17 mouse cellular contexts compared by ENCODE assay signal in the genomic region with DNA sequence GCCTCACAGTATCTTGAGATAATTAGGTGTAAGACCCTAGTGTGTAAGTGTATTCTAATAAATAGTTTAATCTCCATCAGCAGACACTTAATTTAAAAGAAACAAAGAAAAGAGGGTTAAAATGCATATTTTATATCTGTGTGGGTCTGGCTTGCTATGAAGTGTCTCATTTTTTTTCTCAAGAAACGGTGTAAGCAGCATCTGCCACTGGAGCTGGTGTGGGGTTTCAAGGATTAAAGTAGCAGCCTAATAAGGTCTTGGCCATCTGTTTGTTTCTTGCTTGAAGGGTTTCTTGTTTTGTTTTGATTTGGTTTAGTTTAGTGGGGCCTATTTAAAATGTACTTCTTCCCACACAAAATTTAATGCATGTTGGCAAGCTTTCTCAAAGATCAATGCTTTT. TPM values are rescaled to one million over a fixed set of nuclear protein-coding genes. Genes with fewer than 3 reads are reported as not detected.
DNase-seq lines count a peak whose midpoint lies in the region; ATAC-seq and TF ChIP-seq lines count a peak whose summit lies in the region.
"Had no signal": no experiment of that assay in that cellular context is flagged by ENCODE, and none has a peak within 500 bp of the region (broad histone marks: within the 10 kb centered on the region; RNA-seq: fewer than 3 reads in every experiment).

No protein-coding gene starts in this region.

- H3K36me3 ChIP-seq in forebrain, embryonic 15.5 days: no peaks in the 10 kb centered on the region
- no peaks in the 10 kb centered on the region for H3K36me3 ChIP-seq in forebrain, postnatal 0 days (ENCODE audit: insufficient read depth)
- no peaks in the 10 kb centered on the region for H3K36me3 ChIP-seq in kidney, embryonic 15.5 days
- no peaks in the 10 kb centered on the region for H3K36me3 ChIP-seq in kidney, adult 2 months (ENCODE audit: control insufficient read depth, insufficient read depth, low read length)
- H3K36me3 ChIP-seq in midbrain, postnatal 0 days (ENCODE audit: insufficient read depth, low read length): no peaks in the 10 kb centered on the region
- no peaks in the 10 kb centered on the region for H3K36me3 ChIP-seq in midbrain, embryonic 10.5 days
- H3K36me3 ChIP-seq: embryonic facial prominence, embryonic 15.5 days; heart, embryonic 13.5 days; hindbrain, embryonic 12.5 days had no signal

- no peak overlapping the region for H3K4me3 ChIP-seq in forebrain, embryonic 15.5 days
- no peak overlapping the region for H3K4me3 ChIP-seq in forebrain, postnatal 0 days (ENCODE audit: low read depth, low read length)
- no peak overlapping the region for H3K4me3 ChIP-seq in kidney, embryonic 15.5 days (replicated peaks)
- no peak overlapping the region for H3K4me3 ChIP-seq in kidney, adult 2 months (ENCODE audit: insufficient read depth, low read depth, low read length)
- H3K4me3 ChIP-seq in midbrain, postnatal 0 days (ENCODE audit: low read depth, low read length): no peak overlapping the region
- H3K4me3 ChIP-seq in midbrain, embryonic 10.5 days: no peak overlapping the region
- H3K4me3 ChIP-seq: embryonic facial prominence, embryonic 15.5 days; erythroblast, embryonic 14.5 days; heart, embryonic 13.5 days; hindbrain, embryonic 12.5 days had no signal

- TF ChIP-seq CTCF in forebrain, postnatal 0 days (IDR thresholded peaks at IDR 0.05; ENCODE audit: low read depth): no peak
- no peak for TF ChIP-seq CTCF in kidney, adult 2 months (conservative IDR thresholded peaks at IDR 0.05; ENCODE audit: insufficient read depth, insufficient read length, low read depth, low read length)
- TF ChIP-seq CTCF in midbrain, postnatal 0 days (IDR thresholded peaks at IDR 0.05): no peak

- peak; percentile 71 for ATAC-seq in forebrain, embryonic 15.5 days (replicated peaks)
- ATAC-seq in forebrain, postnatal 0 days: no peak
- ATAC-seq in kidney, embryonic 15.5 days (replicated peaks; ENCODE audit: low FRiP score): no peak
- ATAC-seq in midbrain, postnatal 0 days (ENCODE audit: low FRiP score): no peak
- ATAC-seq: inflammation-experienced regulatory T-cells, adult 6 months had no signal

- no peak for DNase-seq in forebrain, postnatal 0 days
- no peak for DNase-seq in kidney, adult 2 months
- DNase-seq in midbrain, postnatal 0 days (ENCODE audit: low spot score): peak; percentile 40
- DNase-seq in midbrain, embryonic 10.5 days (ENCODE audit: low spot score): no peak
- no peak for DNase-seq in cerebellum, postnatal 36 days
- DNase-seq: adrenal gland, postnatal 10 days; cerebellum, adult 18-20 months; cerebellum, adult 9-11 months; embryo, embryonic 11 days; gastrocnemius, postnatal 10 days had no signal

- H3K4me1 ChIP-seq in forebrain, embryonic 15.5 days: peaks cover 8% of the 10 kb centered on the region
- no peaks in the 10 kb centered on the region for H3K4me1 ChIP-seq in forebrain, postnatal 0 days (ENCODE audit: insufficient read depth)
- peaks cover 18% of the 10 kb centered on the region for H3K4me1 ChIP-seq in kidney, embryonic 15.5 days
- H3K4me1 ChIP-seq in kidney, adult 2 months (ENCODE audit: control insufficient read depth, insufficient read depth, low read length): no peaks in the 10 kb centered on the region
- no peaks in the 10 kb centered on the region; the same call in 1 of the 2 replicates for H3K4me1 ChIP-seq in midbrain, postnatal 0 days (ENCODE audit: insufficient read depth, low read length)
- peaks cover 9% of the 10 kb centered on the region for H3K4me1 ChIP-seq in midbrain, embryonic 10.5 days

- H3K27ac ChIP-seq in forebrain, embryonic 15.5 days (replicated peaks): 0 out of 2 replicates have a peak overlapping the region, but pooled peaks have one; percentile 23
- H3K27ac ChIP-seq in forebrain, postnatal 0 days (ENCODE audit: low read depth, low read length): no peak overlapping the region
- H3K27ac ChIP-seq in kidney, embryonic 15.5 days: 0 out of 2 replicates have a peak overlapping the region, but pooled peaks have one; percentile 4
- no peak overlapping the region for H3K27ac ChIP-seq in kidney, adult 2 months (ENCODE audit: insufficient read depth, low read depth, low read length)
- H3K27ac ChIP-seq in midbrain, postnatal 0 days (ENCODE audit: low read depth, low read length): no peak overlapping the region
- no peak overlapping the region for H3K27ac ChIP-seq in midbrain, embryonic 10.5 days (replicated peaks)
- H3K27ac ChIP-seq: embryonic facial prominence, embryonic 15.5 days; heart, embryonic 13.5 days; hindbrain, embryonic 12.5 days had no signal

- H3K9ac ChIP-seq in forebrain, embryonic 15.5 days (replicated peaks): no peak overlapping the region
- no peak overlapping the region for H3K9ac ChIP-seq in forebrain, postnatal 0 days
- H3K9ac ChIP-seq in kidney, embryonic 15.5 days: no peak overlapping the region
- H3K9ac ChIP-seq in midbrain, postnatal 0 days (replicated peaks; ENCODE audit: low read length, poor library complexity, severe bottlenecking): no peak overlapping the region
- H3K9ac ChIP-seq: embryonic facial prominence, embryonic 15.5 days; heart, embryonic 13.5 days; hindbrain, embryonic 12.5 days had no signal

- WGBS in forebrain, embryonic 15.5 days: 36% methylated on average over 1 of the region's 1 CpGs
- 22% methylated on average over 1 of the region's 1 CpGs for WGBS in forebrain, postnatal 0 days
- 20% methylated on average over 1 of the region's 1 CpGs for WGBS in kidney, embryonic 15.5 days
- 48% methylated on average over 1 of the region's 1 CpGs for WGBS in kidney, adult 2 months
- 32% methylated on average over 1 of the region's 1 CpGs for WGBS in midbrain, postnatal 0 days
- 54% methylated on average over 1 of the region's 1 CpGs for WGBS in midbrain, embryonic 10.5 days

- no peak overlapping the region for H3K4me2 ChIP-seq in forebrain, embryonic 15.5 days (replicated peaks)
- H3K4me2 ChIP-seq in forebrain, postnatal 0 days (ENCODE audit: low read depth): no peak overlapping the region
- no peak overlapping the region for H3K4me2 ChIP-seq in kidney, embryonic 15.5 days
- H3K4me2 ChIP-seq in midbrain, postnatal 0 days (ENCODE audit: low read depth, low read length, poor library complexity, severe bottlenecking): no peak overlapping the region
- H3K4me2 ChIP-seq: embryonic facial prominence, embryonic 15.5 days; heart, embryonic 13.5 days; hindbrain, embryonic 12.5 days had no signal

- no peaks in the 10 kb centered on the region for H3K9me3 ChIP-seq in forebrain, embryonic 15.5 days
- H3K9me3 ChIP-seq in forebrain, postnatal 0 days (ENCODE audit: low read length): no peaks in the 10 kb centered on the region
- H3K9me3 ChIP-seq in kidney, embryonic 15.5 days (replicated peaks): no peaks in the 10 kb centered on the region
- H3K9me3 ChIP-seq in midbrain, postnatal 0 days (ENCODE audit: low read length): no peaks in the 10 kb centered on the region
- no peaks in the 10 kb centered on the region for H3K9me3 ChIP-seq in midbrain, embryonic 10.5 days (replicated peaks)
- H3K9me3 ChIP-seq: embryonic facial prominence, embryonic 15.5 days; heart, embryonic 13.5 days; hindbrain, embryonic 12.5 days had no signal

- TF ChIP-seq POLR2A in kidney, adult 2 months (IDR thresholded peaks at IDR 0.05; ENCODE audit: low read depth, low read length): no peak

- H3K27me3 ChIP-seq in forebrain, embryonic 15.5 days: no peaks in the 10 kb centered on the region
- H3K27me3 ChIP-seq in forebrain, postnatal 0 days (ENCODE audit: insufficient read depth, low read length): no peaks in the 10 kb centered on the region
- no peaks in the 10 kb centered on the region for H3K27me3 ChIP-seq in kidney, embryonic 15.5 days
- H3K27me3 ChIP-seq in kidney, adult 2 months (replicated peaks; ENCODE audit: control insufficient read depth, insufficient read depth, low read length): no peaks in the 10 kb centered on the region
- no peaks in the 10 kb centered on the region for H3K27me3 ChIP-seq in midbrain, postnatal 0 days (ENCODE audit: insufficient read depth, low read length)
- H3K27me3 ChIP-seq in midbrain, embryonic 10.5 days (ENCODE audit: low read depth, poor library complexity, severe bottlenecking): no peaks in the 10 kb centered on the region
- H3K27me3 ChIP-seq: embryonic facial prominence, embryonic 15.5 days; heart, embryonic 13.5 days; hindbrain, embryonic 12.5 days had no signal

RNA-seq across cellular contexts. Expression of a gene that starts 46.1 kb away (rescaled TPM):
- 0.86 and 1.7 TPM in 2 replicates for polyA plus RNA-seq in forebrain, embryonic 15.5 days (2015; fragmentation: Nextera tagmentation; extraction: Ambion mirVana)
- 0.54 and 1.6 TPM in 2 replicates for total RNA-seq in forebrain, postnatal 0 days (2014; rRNA removed)
- 1.0 and 2.5 TPM in 2 replicates for polyA plus RNA-seq in forebrain, postnatal 0 days (2015; fragmentation: Nextera tagmentation; extraction: Ambion mirVana)
- 8.3 and 11.5 TPM in 2 replicates for polyA plus RNA-seq in kidney, embryonic 15.5 days (2015; fragmentation: Nextera tagmentation; extraction: Ambion mirVana)
- polyA plus RNA-seq in kidney, adult 2 months (2012; rRNA removed): 5.2 and 5.4 TPM in 2 replicates
- total RNA-seq in midbrain, postnatal 0 days (2014; rRNA removed): 1.2 and 1.8 TPM in 2 replicates
- 1.6 and 2.9 TPM in 2 replicates for polyA plus RNA-seq in midbrain, postnatal 0 days (2015; fragmentation: Nextera tagmentation; extraction: Ambion mirVana)
- polyA plus RNA-seq in midbrain, embryonic 10.5 days (2016; fragmentation: Nextera tagmentation; extraction: Ambion mirVana): 3.3 and 4.8 TPM in 2 replicates
- polyA plus RNA-seq: erythroblast, embryonic 14.5 days; inflammation-experienced regulatory T-cells, adult 6 months had no signal

Comparison
In these comparisons a context has a peak if more than half of its experiments do, and no peak if none do; other contexts are left out.
1. H3K27ac ChIP-seq: peak in forebrain, embryonic 15.5 days (single experiment) and kidney, embryonic 15.5 days (single experiment); none in forebrain, postnatal 0 days (single experiment), kidney, adult 2 months (single experiment), midbrain, postnatal 0 days (single experiment) and midbrain, embryonic 10.5 days (single experiment).